Mouse (Mus musculus): ENCODE results near the gene Rnf215. TPM values are rescaled to one million over a fixed set of nuclear protein-coding genes. Genes with fewer than 3 reads are reported as not detected.

Rnf215 gene
- polyA plus RNA-seq (2012; rRNA removed): 4.8 and 5.1 TPM in 2 replicates
- polyA plus RNA-seq (2014; fragmentation: Nextera tagmentation; extraction: Ambion mirVana): 4.3 and 6.2 TPM in 2 replicates

- peak; percentile 95 for ATAC-seq (ENCODE audit: insufficient read depth)
- WGBS (ENCODE audit: insufficient replicate concordance): 3% methylated on average over 65 of the region's 66 CpGs
- H3K4me3 ChIP-seq (ENCODE audit: insufficient read depth in 1 of 2, low read depth in 2 of 2, low read length in 2 of 2): peak within 1 kb of the TSS; percentile 75 to 87
Measured at GRCm38 (mm10) chr11:4134986-4135935, at the start of gene Rnf215. TSS of gene Rnf215 (plus strand) at chr11:4135202.

GRCm38 (mm10) chr11:4086246-4086645 is 48.8 kb upstream of the Rnf215 start:
- H3K27ac ChIP-seq: no peak overlapping the region
- no peak overlapping the region for H3K4me2 ChIP-seq (ENCODE audit: low read depth)
- ATAC-seq (ENCODE audit: insufficient read depth) (no peak), DNase-seq (ENCODE audit: low read depth in 3 of 3, low spot score in 3 of 3) (no peak)
- no peaks in the 10 kb centered on the region; the same call in 1 of the 2 replicates for H3K9me3 ChIP-seq (ENCODE audit: control insufficient read depth, low read length)
- no peak overlapping the region for H3K9ac ChIP-seq (replicated peaks)
- peaks cover 4% of the 10 kb centered on the region for H3K36me3 ChIP-seq (replicated peaks; ENCODE audit: control insufficient read depth, insufficient read depth, low read depth)
- no peaks in the 10 kb centered on the region for H3K27me3 ChIP-seq (ENCODE audit: control insufficient read depth, insufficient read depth, low read length)
- TF ChIP-seq CTCF (IDR thresholded peaks at IDR 0.05; ENCODE audit: low read depth) (no peak), EP300 (IDR thresholded peaks at IDR 0.05; ENCODE audit: low read depth) (no peak)
- WGBS (ENCODE audit: insufficient replicate concordance): 19% methylated on average over 1 of the region's 1 CpGs
- no peaks in the 10 kb centered on the region for H3K4me1 ChIP-seq (replicated peaks; ENCODE audit: control insufficient read depth in 2 of 2, insufficient read depth in 2 of 2, low read length in 1 of 2)
- no peak overlapping the region for H3K4me3 ChIP-seq (ENCODE audit: insufficient read depth in 1 of 2, low read depth in 2 of 2, low read length in 2 of 2)

More at GRCm38 (mm10) chr11:4134986-4135935, at the start of gene Rnf215:
- peak; percentile 83 for TF ChIP-seq CTCF (IDR thresholded peaks at IDR 0.05; ENCODE audit: low read depth)
- TF ChIP-seq EP300 (IDR thresholded peaks at IDR 0.05; ENCODE audit: low read depth): no peak
- peak within 1 kb of the TSS; percentile 71 for H3K9ac ChIP-seq (replicated peaks)
- peak; percentile 80 to 82 (median 82) for DNase-seq (ENCODE audit: low read depth in 3 of 3, low spot score in 3 of 3)
- H3K4me2 ChIP-seq (ENCODE audit: low read depth): peak within 1 kb of the TSS; percentile 90
- H3K27ac ChIP-seq: peak within 1 kb of the TSS; percentile 23; the same call in 1 of the 2 replicates
- H3K36me3 ChIP-seq (replicated peaks; ENCODE audit: control insufficient read depth, insufficient read depth, low read depth): no peaks in the 10 kb centered on the region
- H3K4me1 ChIP-seq (replicated peaks; ENCODE audit: control insufficient read depth in 2 of 2, insufficient read depth in 2 of 2, low read length in 1 of 2): peaks cover 8 to 17% of the 10 kb centered on the region in 2 experiments
- no peaks in the 10 kb centered on the region for H3K27me3 ChIP-seq (ENCODE audit: control insufficient read depth, insufficient read depth, low read length)
- peaks cover 2% of the 10 kb centered on the region; the same call in 1 of the 2 replicates for H3K9me3 ChIP-seq (ENCODE audit: control insufficient read depth, low read length)

GRCm38 (mm10) chr11:4087267-4087666 is 47.7 kb upstream of the Rnf215 start:
- ATAC-seq (ENCODE audit: insufficient read depth) (no peak), DNase-seq (ENCODE audit: low read depth in 3 of 3, low spot score in 3 of 3) (no peak)
- Histone ChIP-seq H3K36me3 (replicated peaks; ENCODE audit: control insufficient read depth, insufficient read depth, low read depth) (peaks cover 13% of the 10 kb centered on the region), H3K4me1 (replicated peaks; ENCODE audit: control insufficient read depth in 2 of 2, insufficient read depth in 2 of 2, low read length in 1 of 2) (no peaks in the 10 kb centered on the region), H3K27me3 (ENCODE audit: control insufficient read depth, insufficient read depth, low read length) (no peaks in the 10 kb centered on the region), H3K27ac (no peak overlapping the region), H3K9ac (replicated peaks) (no peak overlapping the region), H3K9me3 (ENCODE audit: control insufficient read depth, low read length) (no peaks in the 10 kb centered on the region; the same call in 1 of the 2 replicates), H3K4me2 (ENCODE audit: low read depth) (no peak overlapping the region), H3K4me3 (ENCODE audit: insufficient read depth in 1 of 2, low read depth in 2 of 2, low read length in 2 of 2) (no peak overlapping the region)
- 33% methylated on average over 2 of the region's 2 CpGs for WGBS (ENCODE audit: insufficient replicate concordance)
- TF ChIP-seq CTCF (IDR thresholded peaks at IDR 0.05; ENCODE audit: low read depth) (no peak), EP300 (IDR thresholded peaks at IDR 0.05; ENCODE audit: low read depth) (no peak)

GRCm38 (mm10) chr11:4093459-4094377 is 41.3 kb upstream of the Rnf215 start:
- H3K36me3 ChIP-seq (replicated peaks; ENCODE audit: control insufficient read depth, insufficient read depth, low read depth): peaks cover 21% of the 10 kb centered on the region
- 66% methylated on average over 18 of the region's 18 CpGs for WGBS (ENCODE audit: insufficient replicate concordance)
- TF ChIP-seq EP300 (IDR thresholded peaks at IDR 0.05; ENCODE audit: low read depth) (no peak), CTCF (IDR thresholded peaks at IDR 0.05; ENCODE audit: low read depth) (no peak)
- H3K9ac ChIP-seq (replicated peaks): no peak overlapping the region
- H3K4me2 ChIP-seq (ENCODE audit: low read depth): peak overlapping the region; percentile 85
- DNase-seq (ENCODE audit: low read depth in 3 of 3, low spot score in 3 of 3) (no peak), ATAC-seq (ENCODE audit: insufficient read depth) (no peak)
- no peaks in the 10 kb centered on the region for H3K27me3 ChIP-seq (ENCODE audit: control insufficient read depth, insufficient read depth, low read length)
- H3K9me3 ChIP-seq (ENCODE audit: control insufficient read depth, low read length): no peaks in the 10 kb centered on the region; the same call in 1 of the 2 replicates
- peak overlapping the region; percentile 57 to 91 for H3K4me3 ChIP-seq (ENCODE audit: insufficient read depth in 1 of 2, low read depth in 2 of 2, low read length in 2 of 2)
- H3K27ac ChIP-seq: no peak overlapping the region
- H3K4me1 ChIP-seq (replicated peaks; ENCODE audit: control insufficient read depth in 2 of 2, insufficient read depth in 2 of 2, low read length in 1 of 2): peaks cover 13 to 24% of the 10 kb centered on the region in 2 experiments
